Comparison of ENCODE assay signal across 22 mouse cellular contexts in genomic region chr1:160108604-160109003, GRCm38 (mm10). TPM values are rescaled to one million over a fixed set of nuclear protein-coding genes. Genes with fewer than 3 reads are reported as not detected.
DNase-seq lines count a peak whose midpoint lies in the region; ATAC-seq and TF ChIP-seq lines count a peak whose summit lies in the region.
"Had no signal": no experiment of that assay in that cellular context is flagged by ENCODE, and none has a peak within 500 bp of the region (broad histone marks: within the 10 kb centered on the region; RNA-seq: fewer than 3 reads in every experiment).

No protein-coding gene starts in this region.

- no peak overlapping the region for H3K4me2 ChIP-seq in forebrain, embryonic 14.5 days (ENCODE audit: low read length)
- no peak overlapping the region for H3K4me2 ChIP-seq in forebrain, embryonic 13.5 days
- H3K4me2 ChIP-seq: embryonic facial prominence, embryonic 12.5 days; heart, embryonic 11.5 days; heart, embryonic 15.5 days; hindbrain, embryonic 14.5 days; intestine, embryonic 15.5 days had no signal

- TF ChIP-seq CTCF in brain, embryonic 14.5 days (IDR thresholded peaks at IDR 0.05; ENCODE audit: borderline replicate concordance, extremely low read depth, insufficient read depth, insufficient read length): no peak

- no peak overlapping the region for H3K9ac ChIP-seq in forebrain, embryonic 14.5 days (ENCODE audit: low read length)
- H3K9ac ChIP-seq in forebrain, embryonic 13.5 days: no peak overlapping the region
- H3K9ac ChIP-seq: embryonic facial prominence, embryonic 12.5 days; heart, embryonic 15.5 days; hindbrain, embryonic 14.5 days; intestine, embryonic 15.5 days had no signal

- WGBS in forebrain, embryonic 14.5 days: 83% methylated on average over 2 of the region's 2 CpGs
- WGBS in forebrain, embryonic 13.5 days: 86% methylated on average over 2 of the region's 2 CpGs

- H3K27me3 ChIP-seq in forebrain, embryonic 14.5 days (replicated peaks; ENCODE audit: control insufficient read depth, insufficient read depth, low read length): no peaks in the 10 kb centered on the region
- H3K27me3 ChIP-seq in forebrain, embryonic 13.5 days: no peaks in the 10 kb centered on the region
- H3K27me3 ChIP-seq: embryonic facial prominence, embryonic 12.5 days; intestine, embryonic 15.5 days had no signal

- H3K27ac ChIP-seq in forebrain, embryonic 14.5 days (ENCODE audit: low read depth, low read length): no peak overlapping the region
- H3K27ac ChIP-seq in forebrain, embryonic 13.5 days: no peak overlapping the region
- H3K27ac ChIP-seq: embryonic facial prominence, embryonic 12.5 days; heart, adult 2 months; heart, embryonic 15.5 days; hindbrain, embryonic 10.5 days; hindbrain, embryonic 14.5 days; intestine, embryonic 15.5 days had no signal

- ATAC-seq in forebrain, embryonic 14.5 days: no peak
- no peak for ATAC-seq in forebrain, embryonic 13.5 days
- peak; percentile 59; the same call in 1 of the 2 replicates for ATAC-seq in frontal cortex, adult (ENCODE audit: low TSS enrichment)
- ATAC-seq: intestine, embryonic 15.5 days had no signal

- TF ChIP-seq POLR2A in brain, embryonic 14.5 days (IDR thresholded peaks at IDR 0.05; ENCODE audit: borderline replicate concordance, extremely low read depth, insufficient read depth, insufficient read length, poor library complexity, severe bottlenecking): no peak

- no peaks in the 10 kb centered on the region for H3K4me1 ChIP-seq in forebrain, embryonic 14.5 days (ENCODE audit: control insufficient read depth, insufficient read depth, low read length)
- H3K4me1 ChIP-seq in forebrain, embryonic 13.5 days: no peaks in the 10 kb centered on the region
- H3K4me1 ChIP-seq: heart, embryonic 15.5 days; hindbrain, embryonic 10.5 days; intestine, embryonic 15.5 days had no signal

- H3K9me3 ChIP-seq in forebrain, embryonic 14.5 days (replicated peaks; ENCODE audit: control insufficient read depth, low read length): no peaks in the 10 kb centered on the region
- H3K9me3 ChIP-seq in forebrain, embryonic 13.5 days (replicated peaks): no peaks in the 10 kb centered on the region
- H3K9me3 ChIP-seq: embryonic facial prominence, embryonic 12.5 days; heart, embryonic 15.5 days; hindbrain, embryonic 10.5 days; intestine, embryonic 15.5 days had no signal

- no peaks in the 10 kb centered on the region for H3K36me3 ChIP-seq in forebrain, embryonic 14.5 days (ENCODE audit: control insufficient read depth, insufficient read depth, low read length)
- no peaks in the 10 kb centered on the region for H3K36me3 ChIP-seq in forebrain, embryonic 13.5 days (ENCODE audit: poor library complexity, severe bottlenecking)
- H3K36me3 ChIP-seq: embryonic facial prominence, embryonic 12.5 days; heart, embryonic 15.5 days; hindbrain, embryonic 10.5 days; intestine, embryonic 15.5 days had no signal

- H3K4me3 ChIP-seq in forebrain, embryonic 14.5 days (ENCODE audit: low read depth, low read length): no peak overlapping the region
- H3K4me3 ChIP-seq in forebrain, embryonic 13.5 days: no peak overlapping the region
- H3K4me3 ChIP-seq: embryonic facial prominence, embryonic 12.5 days; heart, adult 2 months; heart, embryonic 15.5 days; hindbrain, embryonic 10.5 days; intestine, embryonic 15.5 days had no signal

- peak; percentile 23 for DNase-seq in forebrain, embryonic 14.5 days (ENCODE audit: low spot score)
- no peak for DNase-seq in frontal cortex, postnatal 36 days (ENCODE audit: low spot score in 2 of 2)
- DNase-seq in brain, embryonic 14.5 days (ENCODE audit: low read depth): peak; percentile 32
- peak; percentile 28 for DNase-seq in telencephalon, adult 2 months (ENCODE audit: low read depth, low spot score)
- DNase-seq in gastrocnemius, adult 18-20 months (ENCODE audit: low spot score): no peak
- DNase-seq: adrenal gland, postnatal 10 days; cerebellum, adult 2 months; cerebellum, postnatal 10 days; gastrocnemius, postnatal 10 days; heart, adult 2 months; heart, postnatal 14 days; kidney, adult 2 months had no signal

RNA-seq across cellular contexts. Expression of gene Tnn, which starts 44.8 kb away (rescaled TPM):
- polyA plus RNA-seq in forebrain, embryonic 14.5 days (2014; fragmentation: Nextera tagmentation; extraction: Ambion mirVana): 0.04 and 0.12 TPM in 2 replicates
- polyA plus RNA-seq in forebrain, embryonic 13.5 days (2015; fragmentation: Nextera tagmentation; extraction: Ambion mirVana): 0.04 TPM in 1 of 2 replicates, not detected in the other
- 0.04 and 0.40 TPM in 2 replicates for polyA plus RNA-seq in brain, embryonic 14.5 days (2012; rRNA removed)
- not detected for total RNA-seq in gastrocnemius, adult 18-20 months (2021)
- total RNA-seq: heart, adult 2 months; MEL had no signal
- polyA plus RNA-seq: C2C12; heart, embryonic 11.5 days; hindbrain, embryonic 14.5 days had no signal

Comparison
In these comparisons a context has a peak if more than half of its experiments do, and no peak if none do; other contexts are left out.
1. DNase-seq: peak in forebrain, embryonic 14.5 days (single experiment), brain, embryonic 14.5 days (single experiment) and telencephalon, adult 2 months (single experiment); none in frontal cortex, postnatal 36 days (0 of 2) and gastrocnemius, adult 18-20 months (single experiment).